Mouse (Mus musculus) neural tube, embryonic 13.5 days (tissue): Measurements from ENCODE around the gene Ift81. TPM values are rescaled to one million over a fixed set of nuclear protein-coding genes. Genes with fewer than 3 reads are reported as not detected.
A peak's percentile ranks its signal among the peaks of the same experiment; 100 is the strongest.
"Not testable (repeated sequence)": the region's sequence is repeated elsewhere in the genome, so short reads cannot be mapped to it uniquely, and the experiment has no call there.

Experiments used
- ATAC-seq: fragments of 200-750 bp; cut with Nextera tagmentation; 2 replicates; pipeline ENCODE4 v1.8.0; 2017; ENCODE audit warnings: low read depth, mild to moderate bottlenecking, moderate TSS enrichment, moderate library complexity
- H3K27ac ChIP-seq: fragments of 300-500 bp; sonication (generic); replicated peaks from 2 replicates; pipeline ENCODE4 v1.5.1; 2015; ENCODE audit warnings: moderate library complexity, mild to moderate bottlenecking, inconsistent platforms
- H3K27me3 ChIP-seq: fragments of 300-500 bp; sonication (generic); 2 replicates; pipeline ENCODE4 v1.6.1; 2015; ENCODE audit warnings: mild to moderate bottlenecking, inconsistent platforms
- H3K36me3 ChIP-seq: fragments of 300-500 bp; sonication (generic); 2 replicates; pipeline ENCODE4 v1.6.1; 2015; ENCODE audit warnings: mild to moderate bottlenecking, inconsistent platforms
- H3K4me1 ChIP-seq: fragments of 300-500 bp; sonication (generic); replicated peaks from 2 replicates; pipeline ENCODE4 v1.6.1; 2015; ENCODE audit warnings: inconsistent platforms
- H3K4me2 ChIP-seq: fragments of 300-500 bp; sonication (generic); 2 replicates; pipeline ENCODE4 v1.6.1; 2015; ENCODE audit warnings: inconsistent platforms, mild to moderate bottlenecking, moderate library complexity
- H3K4me3 ChIP-seq: fragments of 300-500 bp; sonication (generic); 2 replicates; pipeline ENCODE4 v1.5.1; 2015; ENCODE audit warnings: mild to moderate bottlenecking, inconsistent platforms
- H3K9ac ChIP-seq: fragments of 300-500 bp; sonication (generic); 2 replicates; pipeline ENCODE4 v1.6.1; 2015; ENCODE audit warnings: moderate library complexity, mild to moderate bottlenecking, inconsistent platforms
- H3K9me3 ChIP-seq: fragments of 300-500 bp; sonication (generic); 2 replicates; pipeline ENCODE4 v1.6.1; 2016; ENCODE audit warnings: inconsistent platforms
- WGBS: fragments of 180-500 bp; shearing (Covaris S2); methylation state at CpG from one replicate; pipeline ENCODE4 v1.1.7; 2015; 5-methylcytosine and 5-hydroxymethylcytosine counted together
- polyA plus RNA-seq: library from polyadenylated mRNA; unstranded; fragments of >200 nt; fragmentation: Nextera tagmentation; extraction: Ambion mirVana; gene quantifications from 2 replicates; pipeline ENCODE4 v1.2.1, GENCODE M21; 2015

Gene Ift81
- polyA plus RNA-seq, result 54.0 and 57.8 TPM in 2 replicates

DNA sequence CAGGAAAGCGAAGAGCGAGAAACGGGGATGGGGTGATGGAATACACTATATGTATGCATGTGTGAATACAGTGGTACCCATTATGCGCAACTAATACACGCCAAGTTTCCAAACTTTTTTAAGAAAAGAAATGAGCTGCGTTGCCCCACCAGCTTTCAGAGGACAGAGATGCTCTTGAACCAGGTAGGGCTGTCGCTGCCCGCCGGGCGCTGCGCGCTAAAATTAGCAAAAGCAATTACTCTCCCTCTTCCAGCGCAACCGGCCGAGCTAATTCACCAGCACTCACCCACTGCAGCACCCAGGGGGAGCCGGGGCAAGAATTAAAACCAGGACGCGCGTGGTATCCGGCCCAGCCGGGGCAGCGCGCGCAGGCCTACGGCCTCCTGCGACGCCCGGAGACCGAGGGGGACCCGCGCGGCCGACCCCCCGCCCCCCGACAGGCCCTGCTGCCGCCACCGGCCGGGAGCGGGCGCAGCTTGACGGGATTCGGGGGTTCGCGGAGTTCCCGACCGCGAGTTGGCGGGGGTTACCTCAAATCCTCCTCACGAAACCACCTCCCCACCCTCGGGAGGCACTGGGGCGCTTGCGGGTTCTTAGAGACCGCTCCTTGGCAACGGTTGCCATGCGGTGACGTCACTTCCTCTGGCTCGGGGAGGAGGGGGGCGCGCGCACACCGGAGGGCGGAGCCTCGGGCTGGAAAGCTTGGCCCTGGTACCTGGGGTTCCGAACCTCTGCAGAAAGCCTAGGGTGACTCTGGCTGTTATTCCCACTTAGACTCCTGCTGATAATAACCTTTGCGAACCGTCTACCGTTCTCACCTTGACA is at the start of gene Ift81:
Gene Ift81, minus strand, starts transcription at position 611 of the 825 bp plus-strand sequence.
- H3K36me3 ChIP-seq, result peaks cover 10% of the 10 kb centered on the region
- ATAC-seq, result peak; percentile 96
- H3K4me2 ChIP-seq, result peak within 1 kb of the TSS; percentile 63

DNA sequence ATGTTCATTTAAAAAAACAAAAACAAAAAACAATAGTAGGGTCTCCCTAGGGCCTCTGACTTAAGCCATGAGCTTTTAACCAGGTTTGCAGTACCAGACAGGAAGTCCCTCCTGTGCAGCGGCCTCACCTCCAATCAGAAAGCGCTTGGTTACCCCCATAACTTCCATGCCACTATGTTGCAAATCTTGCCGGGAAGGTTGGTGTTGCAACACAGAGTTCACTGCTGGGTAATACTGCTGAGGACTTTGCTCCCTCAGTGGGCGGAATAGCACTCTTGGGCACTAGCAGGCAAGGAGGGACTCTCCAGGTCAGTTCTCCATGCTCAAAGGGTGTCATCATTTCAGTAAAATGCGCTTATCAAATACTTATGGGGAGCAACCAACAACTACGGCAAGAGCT is 48.2 kb upstream of the Ift81 start:
- H3K9me3 ChIP-seq, result no peaks in the 10 kb centered on the region
- no peaks in the 10 kb centered on the region for H3K27me3 ChIP-seq
- no peak overlapping the region for H3K4me3 ChIP-seq
- H3K27ac ChIP-seq, result no peak overlapping the region
- WGBS, result 95% methylated on average over 6 of the region's 6 CpGs
- no peak for ATAC-seq
- H3K9ac ChIP-seq, result no peak overlapping the region
- no peak overlapping the region for H3K4me2 ChIP-seq
- no peaks in the 10 kb centered on the region for H3K4me1 ChIP-seq
- H3K36me3 ChIP-seq, result no peaks in the 10 kb centered on the region

More for the DNA sequence above, at the start of gene Ift81:
- Histone ChIP-seq H3K9ac (peak within 1 kb of the TSS; percentile 96), H3K27ac (peak within 1 kb of the TSS; percentile 94), H3K9me3 (no peaks in the 10 kb centered on the region), H3K27me3 (no peaks in the 10 kb centered on the region), H3K4me1 (peaks cover 29% of the 10 kb centered on the region), H3K4me3 (peak within 1 kb of the TSS; percentile 81)
- WGBS, result 2% methylated on average over 67 of the region's 67 CpGs

DNA sequence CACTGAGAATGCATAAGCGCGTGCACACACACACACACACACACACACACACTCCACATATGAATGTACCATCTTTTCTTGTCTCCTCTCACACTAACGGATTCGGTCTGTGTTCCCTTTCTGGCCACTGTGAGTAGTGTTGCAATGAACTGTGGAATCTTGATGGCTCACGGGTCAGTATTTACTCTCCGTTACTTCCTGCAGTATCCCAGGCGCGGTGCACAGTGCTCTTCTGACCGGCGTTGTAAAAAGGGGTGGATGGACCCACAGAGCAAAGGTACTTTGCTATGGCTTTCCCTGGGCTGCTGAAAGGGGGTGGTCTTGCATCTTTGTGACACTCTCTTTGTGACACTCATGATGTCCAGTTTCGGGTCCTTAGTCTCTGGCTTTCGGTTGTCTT is 42.5 kb upstream of the Ift81 start:
- no peak overlapping the region for H3K27ac ChIP-seq
- no peak overlapping the region for H3K9ac ChIP-seq
- H3K27me3 ChIP-seq, result no peaks in the 10 kb centered on the region
- no peak for ATAC-seq
- no peak overlapping the region for H3K4me3 ChIP-seq
- H3K36me3 ChIP-seq, result no peaks in the 10 kb centered on the region
- H3K4me1 ChIP-seq, result peaks cover 30% of the 10 kb centered on the region
- 84% methylated on average over 12 of the region's 12 CpGs for WGBS
- no peaks in the 10 kb centered on the region for H3K9me3 ChIP-seq
- no peak overlapping the region for H3K4me2 ChIP-seq

DNA sequence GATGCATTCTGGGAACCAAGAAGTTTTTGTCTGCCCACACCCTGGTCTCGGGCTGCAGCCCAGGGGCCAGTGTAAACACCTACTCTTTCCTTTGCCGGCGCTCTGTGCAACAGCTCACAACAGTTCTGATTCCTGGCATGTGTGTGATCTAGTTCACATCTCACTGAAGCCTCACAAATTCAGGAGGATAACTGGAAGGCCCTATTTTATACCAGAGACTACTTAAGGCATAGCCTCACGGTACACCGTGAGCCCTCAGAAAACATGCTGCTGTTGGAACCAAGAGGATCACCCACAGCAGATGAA is 39.9 kb upstream of the Ift81 start:
- WGBS, result 47% methylated on average over 5 of the region's 5 CpGs
- no peak overlapping the region for H3K4me2 ChIP-seq
- peak; percentile 40; the same call in 1 of the 2 replicates for ATAC-seq

DNA sequence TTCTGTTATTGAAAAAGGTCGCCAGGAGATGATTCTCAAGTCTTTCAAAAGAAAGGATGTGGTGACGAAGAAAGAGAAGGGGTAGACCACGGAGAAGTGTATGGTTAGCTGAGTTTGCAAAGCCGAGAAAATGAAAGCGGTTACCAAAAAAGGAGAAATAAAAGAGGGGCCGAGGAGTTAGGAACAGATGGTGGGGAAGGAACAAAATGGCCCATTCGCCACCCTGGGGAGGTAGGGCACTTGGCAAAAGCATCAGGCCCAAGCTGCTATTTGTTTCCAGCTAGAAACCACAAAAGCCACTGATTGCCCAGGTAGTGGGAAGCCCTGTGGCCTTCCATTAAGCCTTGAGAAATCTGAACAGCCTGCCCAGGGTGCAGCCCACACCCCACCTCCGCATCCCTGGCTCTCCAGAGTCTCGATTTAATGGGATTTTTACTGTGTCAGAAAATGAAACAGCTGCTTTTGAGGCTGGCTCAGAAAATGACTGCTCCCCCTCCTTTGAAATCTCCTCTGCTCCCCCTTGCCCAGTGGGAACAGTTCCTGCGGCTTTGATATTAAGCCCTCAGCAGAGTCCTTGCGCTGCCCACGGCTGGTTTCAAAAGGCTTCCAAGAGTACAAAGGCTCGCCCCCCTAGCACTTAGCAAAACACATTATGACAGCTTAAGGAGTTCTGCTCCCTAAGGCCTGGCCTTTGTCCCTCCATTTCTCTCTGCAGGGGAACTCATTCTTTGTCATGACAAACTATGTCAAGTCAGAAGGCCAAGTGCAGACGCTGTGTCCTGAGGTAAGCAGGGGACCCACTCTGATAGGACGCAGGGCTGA is 39.3 kb upstream of the Ift81 start:
- ATAC-seq, result peak; percentile 83
- Histone ChIP-seq H3K4me3 (no peak overlapping the region), H3K4me1 (peaks cover 30% of the 10 kb centered on the region), H3K27me3 (no peaks in the 10 kb centered on the region), H3K9me3 (no peaks in the 10 kb centered on the region), H3K36me3 (no peaks in the 10 kb centered on the region), H3K4me2 (peak overlapping the region; percentile 34), H3K27ac (peak overlapping the region; percentile 92), H3K9ac (peak overlapping the region; percentile 26)
- WGBS, result 19% methylated on average over 15 of the region's 15 CpGs

More for the DNA sequence above, 39.9 kb upstream of the Ift81 start:
- H3K9me3 ChIP-seq, result no peaks in the 10 kb centered on the region
- peaks cover 30% of the 10 kb centered on the region for H3K4me1 ChIP-seq
- no peak overlapping the region for H3K4me3 ChIP-seq
- peak overlapping the region; percentile 26 for H3K9ac ChIP-seq
- H3K36me3 ChIP-seq, result no peaks in the 10 kb centered on the region
- H3K27ac ChIP-seq, result peak overlapping the region; percentile 92
- no peaks in the 10 kb centered on the region for H3K27me3 ChIP-seq

DNA sequence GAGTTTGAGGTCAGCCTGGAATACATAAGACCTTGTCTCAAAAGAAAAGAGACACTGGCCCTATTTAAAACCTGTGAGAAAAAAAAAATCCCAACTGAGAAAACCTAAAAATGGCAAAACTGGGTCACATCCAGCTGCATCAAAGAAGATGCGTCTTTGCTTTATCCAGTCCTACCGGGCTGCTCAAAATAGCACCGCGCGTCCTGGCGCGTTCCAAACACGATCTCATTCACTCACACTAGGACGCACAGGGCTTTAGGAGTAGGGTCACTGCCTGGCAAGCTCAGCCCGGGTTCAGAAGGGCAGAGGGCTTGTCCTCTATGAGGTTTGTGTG is 38.8 kb upstream of the Ift81 start:
- H3K4me3 ChIP-seq, result no peak overlapping the region
- H3K9ac ChIP-seq, result 0 out of 2 replicates have a peak overlapping the region, but pooled peaks have one; percentile 26
- no peaks in the 10 kb centered on the region for H3K36me3 ChIP-seq
- no peaks in the 10 kb centered on the region for H3K9me3 ChIP-seq
- H3K4me2 ChIP-seq, result peak overlapping the region; percentile 34
- peak overlapping the region; percentile 92 for H3K27ac ChIP-seq
- ATAC-seq, result no peak
- no peaks in the 10 kb centered on the region for H3K27me3 ChIP-seq
- H3K4me1 ChIP-seq, result peaks cover 30% of the 10 kb centered on the region
- WGBS, result 32% methylated on average over 10 of the region's 10 CpGs

DNA sequence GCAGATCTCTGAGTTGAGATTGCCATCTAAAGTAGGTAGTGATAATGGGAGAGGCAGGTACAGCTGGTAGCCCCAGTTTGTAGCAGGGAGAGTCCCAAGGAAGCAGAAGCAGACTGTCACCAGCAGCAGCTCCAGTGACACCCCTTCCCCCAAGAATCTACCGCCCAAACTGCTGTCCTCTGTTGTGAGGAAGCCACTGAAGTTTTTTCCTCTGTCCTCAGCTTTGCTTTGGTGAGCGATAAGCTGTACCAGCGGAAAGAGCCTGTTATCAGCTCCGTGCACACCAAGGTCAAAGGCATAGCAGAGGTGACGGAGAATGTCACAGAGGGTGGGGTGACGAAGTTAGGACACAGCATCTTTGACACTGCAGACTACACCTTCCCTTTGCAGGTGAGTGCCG is 38.2 kb upstream of the Ift81 start:
- Histone ChIP-seq H3K4me3 (no peak overlapping the region), H3K27ac (peak overlapping the region; percentile 92), H3K9me3 (no peaks in the 10 kb centered on the region), H3K36me3 (no peaks in the 10 kb centered on the region), H3K4me2 (no peak overlapping the region), H3K27me3 (no peaks in the 10 kb centered on the region), H3K9ac (no peak overlapping the region), H3K4me1 (peaks cover 31% of the 10 kb centered on the region)
- 81% methylated on average over 7 of the region's 7 CpGs for WGBS
- no peak for ATAC-seq

DNA sequence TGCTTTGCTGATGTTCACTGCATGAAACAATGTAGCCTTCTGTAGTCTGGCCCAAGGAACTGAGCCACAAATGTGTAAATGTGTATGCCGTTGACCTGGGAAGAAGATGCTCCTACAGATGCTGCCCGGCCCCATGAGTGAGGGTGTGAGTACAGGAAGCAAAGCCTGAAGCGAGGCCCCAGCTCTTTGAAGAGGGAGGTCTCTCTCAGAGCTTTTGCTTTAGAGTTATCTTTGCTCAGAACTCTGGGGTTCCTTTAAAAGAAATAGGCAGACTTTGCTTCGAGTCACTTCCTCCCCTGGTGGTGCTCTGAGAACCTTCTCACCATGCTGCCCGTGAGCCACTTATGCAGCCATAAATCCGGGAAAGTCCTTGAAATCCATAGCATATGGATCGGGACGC is 35.8 kb upstream of the Ift81 start:
- no peak overlapping the region for H3K4me3 ChIP-seq
- no peaks in the 10 kb centered on the region for H3K36me3 ChIP-seq
- WGBS, result 87% methylated on average over 8 of the region's 8 CpGs
- H3K4me2 ChIP-seq, result no peak overlapping the region
- no peaks in the 10 kb centered on the region for H3K9me3 ChIP-seq
- no peak overlapping the region for H3K9ac ChIP-seq
- no peak for ATAC-seq
- no peak overlapping the region for H3K27ac ChIP-seq
- H3K27me3 ChIP-seq, result no peaks in the 10 kb centered on the region
- H3K4me1 ChIP-seq, result peaks cover 35% of the 10 kb centered on the region

DNA sequence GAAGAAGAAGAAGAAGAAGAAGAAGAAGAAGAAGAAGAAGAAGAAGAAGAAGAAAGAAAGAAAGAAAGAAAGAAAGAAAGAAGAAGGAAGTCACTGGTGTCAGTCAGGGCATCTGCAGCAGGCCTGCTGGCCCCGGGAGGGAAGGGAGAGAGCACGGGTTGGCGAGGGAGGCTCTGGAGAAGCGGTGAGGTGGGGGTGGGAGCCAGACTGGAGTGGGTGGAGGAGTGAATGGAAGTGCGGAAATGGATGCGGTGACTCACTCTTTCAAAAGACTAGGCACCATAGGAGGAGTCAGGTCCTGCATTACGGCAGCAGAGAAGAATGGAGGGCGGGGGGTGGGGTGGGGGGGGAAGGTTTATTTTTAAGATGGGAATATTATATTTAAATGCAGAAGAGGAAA is 34.9 kb upstream of the Ift81 start:
- Histone ChIP-seq H3K9ac (no peak overlapping the region), H3K27me3 (no peaks in the 10 kb centered on the region), H3K4me2 (no peak overlapping the region), H3K36me3 (no peaks in the 10 kb centered on the region), H3K27ac (no peak overlapping the region), H3K4me1 (peaks cover 32% of the 10 kb centered on the region), H3K9me3 (no peaks in the 10 kb centered on the region), H3K4me3 (no peak overlapping the region)
- WGBS, result 83% methylated on average over 8 of the region's 8 CpGs
- ATAC-seq, result no peak

DNA sequence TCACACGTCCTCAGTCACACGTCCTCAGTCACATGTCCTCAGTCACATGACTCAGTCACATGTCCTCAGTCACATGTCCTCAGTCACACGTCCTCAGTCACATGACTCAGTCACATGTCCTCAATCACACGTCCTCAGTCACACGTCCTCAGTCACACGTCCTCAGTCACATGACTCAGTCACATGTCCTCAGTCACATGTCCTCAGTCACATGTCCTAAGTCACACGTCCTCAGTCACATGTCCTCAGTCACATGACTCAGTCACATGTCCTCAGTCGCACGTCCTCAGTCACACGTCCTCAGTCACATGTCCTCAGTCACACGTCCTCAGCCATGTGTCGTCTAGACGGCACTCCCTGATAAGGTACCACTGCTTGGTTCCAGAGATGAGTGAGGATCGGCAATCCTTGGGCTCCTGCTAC is 33.6 kb upstream of the Ift81 start:
- whole genome bisulfite sequencing, result 95% methylated on average over 14 of the region's 14 CpGs

DNA sequence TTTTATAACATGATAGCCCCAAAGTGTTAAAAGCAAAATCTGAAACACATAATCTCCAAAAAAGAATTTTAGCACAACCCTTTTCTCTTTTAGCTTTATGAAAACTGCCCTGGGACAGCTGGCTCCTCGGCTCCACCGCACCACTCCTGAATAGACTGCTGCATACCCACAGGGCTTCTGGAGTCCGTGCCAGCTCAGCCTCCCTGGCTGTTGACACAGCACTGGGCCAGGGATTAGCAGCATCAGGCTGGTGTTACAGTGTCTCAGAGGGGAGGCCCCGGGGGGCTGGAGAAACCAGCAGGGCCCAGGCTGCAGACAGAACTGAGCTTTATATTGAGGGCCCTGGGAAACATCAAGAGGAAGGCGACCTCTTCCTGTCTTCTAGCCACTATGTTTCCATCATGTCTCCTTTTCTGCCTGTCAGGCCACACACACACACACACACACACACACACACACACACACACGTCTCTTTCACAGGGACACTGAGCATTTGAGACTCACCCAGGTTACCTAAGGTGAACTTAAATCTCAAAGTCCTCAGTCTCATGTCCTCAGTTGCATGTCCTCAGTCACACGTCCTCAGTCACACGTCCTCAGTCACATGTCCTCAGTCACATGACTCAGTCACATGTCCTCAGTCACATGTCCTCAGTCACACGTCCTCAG is 33.1 kb upstream of the Ift81 start:
- H3K9ac ChIP-seq, result no peak overlapping the region
- peak overlapping the region; percentile 59 for H3K27ac ChIP-seq
- WGBS, result 69% methylated on average over 9 of the region's 9 CpGs
- no peak; the same call in 1 of the 2 replicates for ATAC-seq
- H3K27me3 ChIP-seq, result no peaks in the 10 kb centered on the region
- peaks cover 19% of the 10 kb centered on the region for H3K4me1 ChIP-seq
- H3K4me2 ChIP-seq, result no peak overlapping the region
- H3K9me3 ChIP-seq, result no peaks in the 10 kb centered on the region
- no peaks in the 10 kb centered on the region for H3K36me3 ChIP-seq
- no peak overlapping the region for H3K4me3 ChIP-seq

More for the DNA sequence above, 33.6 kb upstream of the Ift81 start:
- ATAC-seq, H3K9me3 ChIP-seq, H3K27ac ChIP-seq, H3K27me3 ChIP-seq, H3K36me3 ChIP-seq, H3K9ac ChIP-seq, H3K4me2 ChIP-seq, H3K4me3 ChIP-seq: not testable (repeated sequence)
- H3K4me1 ChIP-seq, result peaks cover 25% of the 10 kb centered on the region

DNA sequence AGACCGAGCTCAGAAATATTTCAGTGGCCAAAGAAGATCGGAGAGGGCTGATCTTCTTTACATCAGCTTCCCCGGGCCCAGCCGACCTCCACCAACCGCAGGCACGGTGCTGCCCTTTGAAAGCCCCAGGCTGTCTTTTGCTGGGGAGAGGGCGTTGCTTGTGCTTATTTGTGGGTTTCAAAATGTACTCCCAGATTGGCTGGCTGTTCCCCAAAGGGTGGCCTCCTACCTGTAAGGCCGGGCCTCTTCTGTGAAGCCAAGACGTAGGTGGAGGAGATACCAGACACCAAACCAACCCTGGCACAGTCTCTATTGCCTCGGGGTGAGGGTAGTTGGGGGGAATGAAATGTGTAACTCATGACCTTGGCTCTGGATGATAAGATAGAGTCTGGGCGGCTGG is 31.7 kb upstream of the Ift81 start:
- Histone ChIP-seq H3K27me3 (no peaks in the 10 kb centered on the region), H3K4me1 (peaks cover 15% of the 10 kb centered on the region), H3K4me3 (no peak overlapping the region), H3K36me3 (no peaks in the 10 kb centered on the region), H3K9ac (no peak overlapping the region), H3K9me3 (no peaks in the 10 kb centered on the region), H3K4me2 (no peak overlapping the region), H3K27ac (no peak overlapping the region)
- no peak for ATAC-seq
- 85% methylated on average over 11 of the region's 11 CpGs for WGBS
